Mouse (Mus musculus) embryonic fibroblast, embryonic 13.5 days (primary cell): ENCODE results near the gene Ccdc92. TPM values are rescaled to one million over a fixed set of nuclear protein-coding genes. Genes with fewer than 3 reads are reported as not detected.

Experiments
- H3K27ac ChIP-seq: 2 replicates; pipeline ENCODE4 v1.5.1; 2012; ENCODE audit warnings: low read length, control low read depth, inconsistent platforms; ENCODE audit not compliant: insufficient read depth
- H3K4me1 ChIP-seq: 2 replicates; pipeline ENCODE4 v1.6.1; 2011; ENCODE audit warnings: low read length; ENCODE audit not compliant: control insufficient read depth, insufficient read depth
- H3K4me3 ChIP-seq: 2 replicates; pipeline ENCODE4 v1.5.1; 2011; ENCODE audit warnings: mild to moderate bottlenecking, control low read depth, low read length; ENCODE audit not compliant: insufficient read depth
- CTCF ChIP-seq: IDR thresholded peaks from 2 replicates; pipeline ENCODE4 v1.5.1; 2011; ENCODE audit warnings: mild to moderate bottlenecking, control low read depth, low read length, moderate library complexity, borderline replicate concordance; ENCODE audit not compliant: insufficient read depth
- POLR2A ChIP-seq: IDR thresholded peaks from 2 replicates; pipeline ENCODE4 v1.6.1; 2011; ENCODE audit warnings: low read depth, mild to moderate bottlenecking, control low read depth, low read length, moderate library complexity
- polyA plus RNA-seq: library from polyadenylated mRNA; stranded (reverse); fragments of >200 nt; gene quantifications from 2 replicates; pipeline ENCODE4 v1.2.4, GENCODE M21; 2011; ENCODE audit warnings: low read depth; ENCODE audit not compliant: missing spikeins, insufficient read length

Gene Ccdc92
- 1.5 and 2.6 TPM in 2 replicates for polyA plus RNA-seq

DNA sequence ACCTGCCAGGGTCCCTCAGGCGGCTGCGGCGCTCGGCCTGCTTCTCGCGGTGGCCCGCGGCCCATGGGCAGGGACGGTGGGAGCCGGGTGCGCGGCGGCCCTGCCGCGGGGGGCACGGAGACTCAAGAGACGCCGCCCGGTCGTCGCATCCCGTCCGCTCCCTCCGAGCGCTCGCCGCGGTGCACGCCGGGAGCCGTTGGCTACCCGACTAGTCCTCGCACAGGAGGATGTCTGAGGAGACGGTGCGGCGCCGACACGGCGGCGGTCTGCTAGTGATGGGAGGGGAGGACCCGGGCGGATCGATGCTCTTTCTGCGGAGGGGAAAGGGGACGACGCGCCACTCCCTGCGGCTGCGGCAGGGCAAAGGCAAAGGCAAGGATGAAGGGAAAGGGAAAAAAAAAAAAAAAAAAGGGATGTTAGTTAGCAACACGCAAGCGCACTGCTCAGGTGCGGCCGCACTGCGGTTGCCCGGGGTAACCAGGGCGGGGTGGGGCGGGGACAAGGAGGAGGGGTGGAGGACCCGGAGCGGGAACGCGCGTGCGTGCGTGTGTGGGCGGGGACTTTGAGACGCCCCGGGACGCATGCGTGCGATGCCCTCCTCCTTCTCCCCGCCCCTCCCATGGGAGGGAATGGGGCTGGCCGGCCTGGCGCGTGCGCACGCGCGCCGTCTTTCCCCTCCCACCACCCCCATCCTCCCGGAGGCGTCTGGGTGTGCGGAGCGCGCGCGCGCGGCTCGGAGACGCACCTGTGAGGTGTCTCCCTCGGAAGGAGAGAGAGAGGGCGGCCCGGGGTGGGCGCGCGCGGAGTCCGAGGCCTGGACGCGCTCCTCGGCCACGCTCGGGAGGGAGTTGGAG is at the start of gene Ccdc92, which contains the start of gene Zfp664:
Gene Ccdc92, minus strand, starts transcription at position 412 of the 854 bp plus-strand sequence.
Gene Zfp664, plus strand, starts transcription at position 679 of the 854 bp plus-strand sequence.
- H3K4me3 ChIP-seq, result peak within 1 kb of the TSS; percentile 89
- H3K4me1 ChIP-seq, result 0 out of 2 replicates have a peak, but pooled peaks cover 3% of the 10 kb centered on the region
- TF ChIP-seq CTCF (no peak), POLR2A (peak; percentile 74)
- no peak within 1 kb of the TSS for H3K27ac ChIP-seq

DNA sequence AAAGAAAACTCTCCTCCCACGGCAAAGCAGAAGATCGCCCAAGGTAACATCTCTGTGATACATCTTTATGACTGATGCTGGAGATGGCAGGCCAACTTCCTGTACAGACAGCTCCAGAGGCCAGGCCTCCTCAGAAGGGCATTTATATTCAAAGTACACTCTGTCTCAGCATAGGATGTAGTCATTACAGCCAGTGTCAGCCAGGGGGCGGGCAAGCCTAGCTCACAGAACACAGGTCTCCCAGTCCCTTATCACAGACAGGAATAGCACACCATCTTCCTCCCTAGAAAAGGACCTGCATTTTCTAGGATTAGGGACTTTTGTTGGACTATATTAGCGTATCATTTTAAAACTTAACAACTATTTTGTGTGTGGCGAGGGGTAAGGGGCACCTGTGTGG is 46.6 kb upstream of the Ccdc92 start:
- Histone ChIP-seq H3K4me1 (no peaks in the 10 kb centered on the region), H3K4me3 (no peak overlapping the region), H3K27ac (no peak overlapping the region)
- peak; percentile 92 for TF ChIP-seq CTCF
- no peak for TF ChIP-seq POLR2A

DNA sequence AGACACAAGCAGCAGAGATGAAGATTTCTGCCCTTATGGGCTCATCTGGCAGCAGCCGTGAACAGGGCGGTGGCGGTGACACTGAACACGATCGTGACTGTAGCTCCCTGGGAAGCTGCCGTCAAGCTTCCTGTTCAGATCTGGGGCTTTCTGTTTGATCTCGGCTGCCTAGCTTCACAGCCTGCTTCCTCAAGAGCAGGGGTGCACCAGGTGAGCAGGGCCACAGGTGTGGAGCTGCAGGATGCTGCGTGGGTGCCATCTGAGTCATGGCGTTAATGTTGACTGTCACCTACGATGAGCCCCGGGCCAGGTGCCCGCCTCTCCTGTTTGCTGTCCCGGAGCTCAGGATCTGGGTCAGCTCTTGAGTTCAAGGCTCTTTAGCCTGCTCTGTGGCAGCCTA is 44.7 kb upstream of the Ccdc92 start:
- no peak overlapping the region for H3K4me3 ChIP-seq
- no peak for TF ChIP-seq CTCF
- no peak for TF ChIP-seq POLR2A
- H3K4me1 ChIP-seq, result no peaks in the 10 kb centered on the region
- no peak overlapping the region for H3K27ac ChIP-seq

DNA sequence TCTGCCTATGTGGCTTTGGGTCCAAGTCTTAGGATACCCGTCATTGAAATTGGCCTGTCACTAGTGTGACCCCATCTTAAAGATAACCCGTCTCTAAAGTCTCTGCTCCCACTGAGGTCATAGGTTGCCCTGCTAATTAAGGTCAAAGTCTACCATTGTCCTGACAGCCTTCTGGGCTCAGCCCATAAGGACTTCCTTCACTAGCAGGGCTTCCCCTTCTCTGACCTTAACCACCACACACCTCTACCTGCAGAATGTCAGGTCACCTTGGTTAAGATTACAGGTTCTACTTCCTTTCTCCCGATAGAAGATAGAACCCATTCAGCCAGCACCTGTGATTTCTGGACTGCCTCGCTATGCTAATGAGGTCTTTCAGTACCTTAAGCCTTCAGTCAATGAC is 41.6 kb upstream of the Ccdc92 start:
- Histone ChIP-seq H3K4me3 (no peak overlapping the region), H3K27ac (no peak overlapping the region), H3K4me1 (no peaks in the 10 kb centered on the region; the same call in 1 of the 2 replicates)
- TF ChIP-seq POLR2A, result no peak
- no peak for TF ChIP-seq CTCF

DNA sequence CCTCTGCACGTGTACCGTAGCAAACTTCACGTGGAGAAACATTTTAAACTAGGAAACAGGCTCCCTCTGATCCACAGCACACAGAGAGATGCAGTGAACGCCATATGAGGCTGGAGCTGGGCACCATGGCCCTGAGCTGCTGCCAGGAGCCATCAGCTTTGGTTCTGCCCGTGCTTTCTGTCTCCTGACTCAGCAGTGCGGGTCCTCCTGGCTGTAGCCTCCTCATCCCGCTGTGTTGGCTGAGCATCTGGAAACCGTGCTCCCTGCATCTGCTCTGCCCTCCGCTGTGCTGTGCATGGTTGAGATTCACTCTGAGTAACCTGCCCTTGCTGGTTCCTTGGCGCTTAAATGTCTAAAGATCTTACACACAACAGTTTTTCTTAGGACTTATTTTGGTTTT is 40.0 kb upstream of the Ccdc92 start:
- Histone ChIP-seq H3K27ac (no peak overlapping the region), H3K4me1 (no peaks in the 10 kb centered on the region; the same call in 1 of the 2 replicates), H3K4me3 (no peak overlapping the region)
- TF ChIP-seq POLR2A (no peak), CTCF (no peak)

DNA sequence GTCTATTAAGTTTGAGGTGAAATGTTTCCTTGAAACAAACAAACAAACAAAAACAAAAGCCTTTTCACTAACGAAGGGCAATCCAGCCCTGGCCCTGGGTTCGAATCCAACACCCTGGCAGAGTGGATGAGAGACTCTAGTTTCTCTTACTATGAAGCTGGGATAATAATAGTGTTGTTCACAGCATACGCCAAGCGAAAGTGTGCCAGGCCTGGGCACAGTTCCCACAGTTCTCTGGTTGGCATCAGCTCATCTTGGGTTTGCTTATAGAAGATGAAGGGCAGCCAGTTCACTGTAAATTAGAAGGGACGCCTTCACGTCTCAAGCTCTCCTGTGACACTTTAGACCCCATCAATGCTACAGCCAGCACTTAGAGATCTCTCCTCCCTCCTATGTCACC is 39.5 kb upstream of the Ccdc92 start:
- no peak overlapping the region for H3K27ac ChIP-seq
- TF ChIP-seq CTCF (no peak), POLR2A (no peak)
- no peak overlapping the region for H3K4me3 ChIP-seq
- H3K4me1 ChIP-seq, result no peaks in the 10 kb centered on the region; the same call in 1 of the 2 replicates

DNA sequence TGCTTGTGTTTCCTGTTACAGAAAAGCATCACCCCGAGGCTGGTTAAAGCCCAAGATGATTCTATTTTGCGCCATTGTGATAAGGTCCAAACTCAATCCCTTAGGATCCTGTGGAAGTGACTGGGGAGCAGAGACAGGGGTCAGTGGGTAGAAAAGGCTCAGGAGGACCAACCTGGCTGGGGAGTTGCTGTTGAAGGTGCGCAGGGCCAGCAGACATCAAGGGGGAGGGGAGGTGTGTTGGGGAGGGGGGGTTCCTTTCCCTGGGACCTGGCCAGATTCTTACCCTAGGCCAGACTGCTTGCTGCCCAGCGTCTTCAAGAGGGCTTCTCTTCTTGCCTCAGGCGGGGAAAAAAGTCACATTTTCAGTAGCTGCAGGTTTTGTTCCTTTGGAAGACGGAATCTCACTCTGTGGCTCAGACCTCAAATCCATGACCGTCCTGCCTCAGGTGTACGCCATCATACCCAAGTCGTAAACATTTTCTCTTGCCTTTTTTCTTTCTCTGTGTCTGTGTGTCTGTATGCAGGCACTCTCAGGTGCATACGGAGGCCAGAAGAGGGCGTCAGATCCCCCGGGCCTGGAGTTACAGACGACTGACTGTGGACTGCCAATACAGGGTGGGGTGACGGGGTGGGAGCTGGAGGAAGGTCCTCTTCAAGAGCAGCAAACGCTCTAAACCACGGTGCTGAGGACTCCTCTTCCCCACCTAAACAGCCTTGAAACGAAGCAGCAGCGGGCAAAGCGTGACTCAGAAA is 38.7 kb upstream of the Ccdc92 start:
- no peak for TF ChIP-seq POLR2A
- Histone ChIP-seq H3K4me3 (no peak overlapping the region), H3K27ac (peak overlapping the region; percentile 76), H3K4me1 (no peaks in the 10 kb centered on the region; the same call in 1 of the 2 replicates)

DNA sequence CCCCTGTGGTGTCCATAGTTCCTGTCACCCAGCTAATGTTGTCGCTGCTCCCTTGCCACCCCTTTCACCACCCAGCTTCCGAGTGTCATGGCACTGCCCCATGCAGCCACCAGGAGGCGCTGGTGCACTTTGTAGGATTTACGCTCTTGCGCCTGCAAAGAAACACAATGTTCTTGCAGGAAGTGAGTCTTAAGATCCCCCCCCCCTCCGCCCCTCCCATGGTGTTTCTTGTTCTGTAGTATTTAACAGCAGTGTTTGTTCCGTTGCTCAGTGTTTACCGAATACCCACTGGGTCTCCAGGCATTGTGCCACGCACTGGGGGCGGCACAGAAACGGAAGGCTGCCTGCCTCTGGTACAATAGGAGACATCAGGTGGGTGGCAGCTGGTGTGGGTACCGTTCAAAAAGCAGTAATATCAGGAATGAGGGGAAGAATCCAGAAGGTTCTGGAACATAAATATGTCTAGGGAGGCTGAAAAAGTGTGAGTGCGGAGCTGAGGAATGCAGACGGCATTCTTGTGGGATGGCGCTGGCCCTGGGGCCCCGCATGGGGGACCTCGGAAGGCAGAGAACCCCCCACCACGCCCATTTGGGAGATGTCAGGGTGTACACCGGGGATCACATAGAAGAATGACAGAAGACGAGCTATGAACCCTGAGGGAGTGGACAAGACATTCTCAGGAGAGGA is 37.9 kb upstream of the Ccdc92 start:
- Histone ChIP-seq H3K4me1 (no peaks in the 10 kb centered on the region; the same call in 1 of the 2 replicates), H3K27ac (peak overlapping the region; percentile 76), H3K4me3 (no peak overlapping the region)
- peak; percentile 98 for TF ChIP-seq CTCF
- no peak for TF ChIP-seq POLR2A

DNA sequence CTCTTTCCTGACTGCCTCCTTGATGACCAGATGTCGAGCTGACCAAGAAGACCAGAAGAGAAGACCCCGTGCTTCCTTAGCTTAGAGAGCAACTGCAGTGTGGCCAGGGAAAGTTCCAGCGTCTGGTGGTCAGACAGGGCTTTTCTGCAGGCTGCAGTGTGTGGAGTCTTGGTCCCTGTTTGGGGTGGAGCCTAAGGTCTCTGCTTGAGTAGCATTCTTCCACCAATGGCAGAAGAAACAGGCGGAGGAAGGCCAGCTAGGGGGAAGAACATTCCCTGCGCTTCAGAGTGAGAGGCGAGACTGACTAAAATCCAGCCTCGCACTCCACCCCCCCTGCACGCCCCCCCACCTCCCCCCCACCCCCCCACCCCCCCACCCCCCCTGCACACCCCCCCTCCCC is 33.9 kb upstream of the Ccdc92 start:
- Histone ChIP-seq H3K27ac (no peak overlapping the region), H3K4me1 (no peaks in the 10 kb centered on the region; the same call in 1 of the 2 replicates), H3K4me3 (no peak overlapping the region)
- TF ChIP-seq CTCF, result no peak
- no peak for TF ChIP-seq POLR2A

DNA sequence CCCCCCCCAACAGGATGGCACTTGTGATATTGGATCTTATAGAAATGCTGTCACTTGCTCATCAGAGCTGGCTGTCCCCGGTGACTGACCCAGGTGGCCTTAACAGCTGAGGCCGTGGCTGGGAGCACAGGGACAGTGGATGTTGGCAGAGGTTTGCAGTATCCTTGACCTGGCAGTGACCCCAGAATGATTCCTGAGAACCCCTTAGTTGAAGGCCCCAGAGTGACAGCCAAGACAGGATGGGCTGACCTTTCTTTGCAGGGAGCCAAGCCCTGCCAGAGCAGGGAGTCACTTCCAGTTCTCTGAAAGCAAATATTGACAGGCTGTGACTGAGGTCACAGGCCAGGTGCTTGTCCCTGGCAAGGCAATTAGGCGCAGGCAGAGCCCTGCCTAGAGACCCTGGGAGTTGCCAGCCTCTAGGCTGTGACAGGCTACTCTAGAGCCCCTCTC is 29.7 kb upstream of the Ccdc92 start:
- no peaks in the 10 kb centered on the region for H3K4me1 ChIP-seq
- H3K27ac ChIP-seq, result no peak overlapping the region
- H3K4me3 ChIP-seq, result no peak overlapping the region
- no peak for TF ChIP-seq POLR2A
- no peak for TF ChIP-seq CTCF
